Mouse (Mus musculus) MEL (cell line): Measurements from ENCODE around the gene Tent4b.

Experiments used
- BHLHE40 ChIP-seq: IDR thresholded peaks from 2 replicates; pipeline ENCODE4 v1.6.1; 2012; ENCODE audit warnings: low read depth, mild to moderate bottlenecking, inconsistent platforms, low read length, improper control_type of control experiment, borderline replicate concordance
- EP300 ChIP-seq, 2 experiments: IDR thresholded peaks; 2 replicates each; pipeline ENCODE4 v1.6.1; 2011; ENCODE audit warnings: improper control_type of control experiment in 2 of 2, low read length in 2 of 2, low read depth in 1 of 2, mild to moderate bottlenecking in 1 of 2
- GATA1 ChIP-seq: IDR thresholded peaks from 2 replicates; pipeline ENCODE4 v1.6.1; 2011; ENCODE audit warnings: low read depth, low read length, improper control_type of control experiment
- HCFC1 ChIP-seq: IDR thresholded peaks from 2 replicates; pipeline ENCODE4 v1.6.1; 2012; ENCODE audit warnings: low read depth, mild to moderate bottlenecking, inconsistent platforms, low read length, improper control_type of control experiment, moderate library complexity
- NELFE ChIP-seq: IDR thresholded peaks from 2 replicates; pipeline ENCODE4 v1.6.1; 2011; ENCODE audit warnings: low read depth, low read length, improper control_type of control experiment
- NRF1 ChIP-seq: IDR thresholded peaks from 2 replicates; pipeline ENCODE4 v1.6.1; 2014; ENCODE audit warnings: low read depth, mild to moderate bottlenecking, inconsistent platforms, low read length, improper control_type of control experiment, moderate library complexity; ENCODE audit not compliant: poor library complexity, insufficient read depth, severe bottlenecking
- POLR2A ChIP-seq, 2 experiments: IDR thresholded peaks; 2 replicates each; pipeline ENCODE4 v1.6.1; 2011 to 2012; ENCODE audit warnings: low read length in 2 of 2, mild to moderate bottlenecking in 2 of 2, control low read depth in 1 of 2, improper control_type of control experiment in 1 of 2, low read depth in 1 of 2, moderate library complexity in 1 of 2; ENCODE audit not compliant: control insufficient read depth in 1 of 2, insufficient read depth in 1 of 2, poor library complexity in 1 of 2
- SIN3A ChIP-seq: IDR thresholded peaks from 2 replicates; pipeline ENCODE4 v1.6.1; 2012; ENCODE audit warnings: low read length, improper control_type of control experiment, inconsistent platforms
- SMC3 ChIP-seq: IDR thresholded peaks from 2 replicates; pipeline ENCODE4 v1.6.1; 2011; ENCODE audit warnings: low read depth, low read length, improper control_type of control experiment
- ZC3H11A ChIP-seq: IDR thresholded peaks from 2 replicates; pipeline ENCODE4 v1.6.1; 2012; ENCODE audit warnings: low read depth, mild to moderate bottlenecking, inconsistent platforms, low read length, improper control_type of control experiment
- ZNF384 ChIP-seq: IDR thresholded peaks from 2 replicates; pipeline ENCODE4 v1.6.1; 2012; ENCODE audit warnings: low read depth, mild to moderate bottlenecking, inconsistent platforms, low read length, improper control_type of control experiment

GRCm38 (mm10) chr8:88306511-88306910 lies 107.5 kb downstream of the Tent4b start:
- TF ChIP-seq HCFC1 (no peak), EP300 (IDR thresholded peaks at IDR 0.05; ENCODE audit: low read depth in 1 of 2, low read length in 2 of 2) (no peak), ZNF384 (no peak), BHLHE40 (no peak), SMC3 (peak; percentile 36; the same call in 1 of the 2 replicates), ZC3H11A (no peak; the same call in 1 of the 2 replicates), NRF1 (no peak), SIN3A (no peak), POLR2A (IDR thresholded peaks at IDR 0.05; ENCODE audit: control insufficient read depth in 1 of 2, insufficient read depth in 1 of 2, low read depth in 1 of 2, low read length in 2 of 2, poor library complexity in 1 of 2) (no peak), GATA1 (no peak), NELFE (no peak)
